Mouse (Mus musculus): ENCODE results near the gene Prpf38b. TPM values are rescaled to one million over a fixed set of nuclear protein-coding genes. Genes with fewer than 3 reads are reported as not detected.

Gene Prpf38b
- polyA plus RNA-seq, 1 experiment: 113 TPM

DNA sequence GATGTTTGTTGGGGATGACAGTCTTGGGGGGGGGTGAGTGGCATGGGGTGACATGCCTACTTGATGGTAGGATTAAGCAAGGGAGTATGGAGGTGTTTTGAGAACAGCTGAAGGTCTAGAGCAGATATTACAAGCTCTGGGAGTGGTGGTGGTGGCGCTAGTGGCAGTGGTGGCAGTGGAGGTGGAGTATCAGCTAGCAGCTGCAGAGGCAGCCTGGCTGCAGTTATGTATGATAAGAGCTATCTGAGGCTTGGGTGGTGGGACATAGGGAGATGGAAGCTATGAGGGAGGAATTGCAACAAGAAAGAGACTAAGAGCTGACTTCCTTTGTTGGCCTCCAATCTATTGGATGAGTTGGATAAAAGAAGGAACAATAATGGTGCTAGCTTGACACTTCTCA, 10.3 kb upstream of the Prpf38b start:
- Histone ChIP-seq H3K27me3 (ENCODE audit: control insufficient read depth, insufficient read depth, low read length, poor library complexity, severe bottlenecking) (no peaks in the 10 kb centered on the region), H3K9me3 (replicated peaks; ENCODE audit: control insufficient read depth, insufficient read depth, low read length, poor library complexity, severe bottlenecking) (no peaks in the 10 kb centered on the region), H3K36me3 (ENCODE audit: control insufficient read depth, insufficient read depth, low read length, poor library complexity, severe bottlenecking) (no peaks in the 10 kb centered on the region), H3K27ac (ENCODE audit: insufficient read depth, low read length) (no peak overlapping the region), H3K4me3 (ENCODE audit: low read depth, low read length) (no peak overlapping the region), H3K9ac (ENCODE audit: low read depth, poor library complexity, severe bottlenecking) (no peak overlapping the region), H3K4me1 (ENCODE audit: control insufficient read depth, insufficient read depth, low read length) (no peaks in the 10 kb centered on the region)
- TF ChIP-seq EP300 (IDR thresholded peaks at IDR 0.05; ENCODE audit: insufficient read depth, low read depth, low read length): no peak
- no peak for TF ChIP-seq POLR2A (IDR thresholded peaks at IDR 0.05; ENCODE audit: insufficient read depth, low read length)
- TF ChIP-seq CTCF (IDR thresholded peaks at IDR 0.05; ENCODE audit: low read depth, low read length): no peak

DNA sequence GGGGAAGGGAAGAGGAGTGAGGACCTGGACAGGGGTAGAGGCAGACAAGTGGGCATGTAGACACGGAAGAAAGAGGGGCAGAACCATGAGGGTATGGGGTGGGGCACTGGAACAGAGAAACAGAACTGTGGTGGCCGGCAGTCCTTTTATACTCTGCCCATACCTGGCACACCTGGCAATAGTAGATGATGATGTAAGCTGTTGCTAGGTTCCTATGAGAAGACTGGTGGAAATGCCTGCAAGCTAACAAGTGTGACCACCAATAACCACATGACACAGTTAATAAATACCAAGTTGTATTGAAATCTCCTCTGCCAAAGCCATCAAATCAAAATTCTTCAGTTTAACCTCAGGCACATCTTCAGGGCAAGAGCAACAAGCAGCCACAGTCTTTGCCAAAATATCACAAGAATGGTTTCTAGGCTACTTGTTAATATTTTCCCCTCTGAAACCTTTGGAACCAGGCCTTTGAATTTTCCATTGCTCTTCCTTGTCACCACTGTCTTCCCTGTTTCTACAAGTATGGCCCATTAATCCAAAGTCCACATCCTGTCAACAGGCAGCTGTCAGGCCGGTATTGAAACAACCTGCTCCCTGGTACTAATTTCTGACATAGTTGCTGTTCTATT, 9.0 kb upstream of the Prpf38b start:
- Histone ChIP-seq H3K9ac (ENCODE audit: low read depth, poor library complexity, severe bottlenecking) (no peak overlapping the region), H3K36me3 (ENCODE audit: control insufficient read depth, insufficient read depth, low read length, poor library complexity, severe bottlenecking) (no peaks in the 10 kb centered on the region), H3K4me1 (ENCODE audit: control insufficient read depth, insufficient read depth, low read length) (no peaks in the 10 kb centered on the region), H3K27me3 (ENCODE audit: control insufficient read depth, insufficient read depth, low read length, poor library complexity, severe bottlenecking) (no peaks in the 10 kb centered on the region), H3K27ac (ENCODE audit: insufficient read depth, low read length) (no peak overlapping the region), H3K9me3 (replicated peaks; ENCODE audit: control insufficient read depth, insufficient read depth, low read length, poor library complexity, severe bottlenecking) (no peaks in the 10 kb centered on the region), H3K4me3 (ENCODE audit: low read depth, low read length) (no peak overlapping the region)
- TF ChIP-seq EP300 (IDR thresholded peaks at IDR 0.05; ENCODE audit: insufficient read depth, low read depth, low read length): no peak
- no peak for TF ChIP-seq POLR2A (IDR thresholded peaks at IDR 0.05; ENCODE audit: insufficient read depth, low read length)
- TF ChIP-seq CTCF (IDR thresholded peaks at IDR 0.05; ENCODE audit: low read depth, low read length): no peak

DNA sequence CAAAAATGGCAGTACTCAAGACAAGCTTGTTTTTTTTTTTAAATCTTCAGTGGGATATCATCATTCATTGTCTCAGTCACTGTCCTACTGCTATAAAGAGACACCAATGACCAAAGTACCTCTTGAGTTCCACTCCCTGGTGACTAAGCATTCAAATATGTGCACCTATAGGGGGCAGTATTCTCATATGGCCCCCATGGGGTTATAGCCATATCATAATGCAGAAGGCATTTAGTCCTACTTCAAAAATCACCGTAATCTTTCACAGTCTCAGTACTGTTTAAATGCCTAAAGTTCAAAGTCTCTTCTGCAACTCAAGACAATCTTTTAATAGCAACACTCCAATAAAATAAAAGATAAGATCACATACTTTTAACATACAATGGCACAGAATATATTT, 7.3 kb upstream of the Prpf38b start:
- Histone ChIP-seq H3K4me1 (ENCODE audit: control insufficient read depth, insufficient read depth, low read length) (no peaks in the 10 kb centered on the region), H3K9me3 (replicated peaks; ENCODE audit: control insufficient read depth, insufficient read depth, low read length, poor library complexity, severe bottlenecking) (no peaks in the 10 kb centered on the region), H3K27ac (ENCODE audit: insufficient read depth, low read length) (no peak overlapping the region), H3K36me3 (ENCODE audit: control insufficient read depth, insufficient read depth, low read length, poor library complexity, severe bottlenecking) (no peaks in the 10 kb centered on the region), H3K9ac (ENCODE audit: low read depth, poor library complexity, severe bottlenecking) (no peak overlapping the region), H3K4me3 (ENCODE audit: low read depth, low read length) (no peak overlapping the region), H3K27me3 (ENCODE audit: control insufficient read depth, insufficient read depth, low read length, poor library complexity, severe bottlenecking) (no peaks in the 10 kb centered on the region)
- TF ChIP-seq EP300 (IDR thresholded peaks at IDR 0.05; ENCODE audit: insufficient read depth, low read depth, low read length) (no peak), POLR2A (IDR thresholded peaks at IDR 0.05; ENCODE audit: insufficient read depth, low read length) (no peak), CTCF (IDR thresholded peaks at IDR 0.05; ENCODE audit: low read depth, low read length) (no peak)

DNA sequence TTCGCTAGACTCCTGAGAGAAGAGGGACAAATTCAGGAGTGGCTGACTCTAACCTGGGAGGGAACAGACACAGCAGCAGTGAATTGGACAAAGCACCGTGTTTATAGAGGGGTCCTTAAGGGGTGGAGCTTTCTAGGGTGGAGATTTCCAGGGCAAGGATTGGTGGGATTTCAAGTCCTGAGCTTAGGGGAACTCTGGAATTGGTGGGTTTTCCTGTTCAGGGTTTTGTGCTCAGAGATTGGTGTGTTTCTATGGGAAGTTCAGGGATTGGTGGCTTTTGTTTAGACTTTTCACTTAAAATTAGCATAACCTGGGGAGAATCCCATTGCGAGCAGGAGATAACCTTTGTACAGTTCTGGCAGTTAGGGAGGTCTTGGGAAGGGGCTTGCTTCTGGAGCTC, 6.5 kb upstream of the Prpf38b start:
- H3K4me1 ChIP-seq (ENCODE audit: control insufficient read depth, insufficient read depth, low read length): no peaks in the 10 kb centered on the region
- no peak overlapping the region for H3K9ac ChIP-seq (ENCODE audit: low read depth, poor library complexity, severe bottlenecking)
- H3K27me3 ChIP-seq (ENCODE audit: control insufficient read depth, insufficient read depth, low read length, poor library complexity, severe bottlenecking): no peaks in the 10 kb centered on the region
- TF ChIP-seq POLR2A (IDR thresholded peaks at IDR 0.05; ENCODE audit: insufficient read depth, low read length): no peak
- no peak for TF ChIP-seq CTCF (IDR thresholded peaks at IDR 0.05; ENCODE audit: low read depth, low read length)
- no peak for TF ChIP-seq EP300 (IDR thresholded peaks at IDR 0.05; ENCODE audit: insufficient read depth, low read depth, low read length)
- H3K27ac ChIP-seq (ENCODE audit: insufficient read depth, low read length): no peak overlapping the region
- no peaks in the 10 kb centered on the region for H3K9me3 ChIP-seq (replicated peaks; ENCODE audit: control insufficient read depth, insufficient read depth, low read length, poor library complexity, severe bottlenecking)
- no peaks in the 10 kb centered on the region for H3K36me3 ChIP-seq (ENCODE audit: control insufficient read depth, insufficient read depth, low read length, poor library complexity, severe bottlenecking)
- no peak overlapping the region for H3K4me3 ChIP-seq (ENCODE audit: low read depth, low read length)

DNA sequence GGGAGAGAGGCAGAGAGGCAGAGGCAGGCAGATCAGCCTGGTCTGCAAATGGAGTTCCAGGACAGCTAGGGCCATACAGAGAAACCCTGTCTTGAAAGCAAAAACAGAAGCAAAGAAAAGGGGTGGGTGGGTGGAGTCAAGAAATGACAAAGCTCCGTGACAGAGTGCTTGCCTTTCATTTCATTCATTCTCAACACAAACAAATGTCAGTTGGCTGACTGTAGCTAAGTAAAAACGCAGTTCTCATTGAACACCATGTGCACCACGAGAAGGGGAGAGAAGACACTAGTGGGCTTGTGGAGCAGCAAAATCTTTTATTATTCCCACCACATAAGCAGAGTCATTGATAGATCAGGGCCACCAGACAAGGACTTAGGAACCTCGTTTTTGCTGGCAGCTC, 5.3 kb upstream of the Prpf38b start:
- H3K27ac ChIP-seq (ENCODE audit: insufficient read depth, low read length): no peak overlapping the region
- H3K9me3 ChIP-seq (replicated peaks; ENCODE audit: control insufficient read depth, insufficient read depth, low read length, poor library complexity, severe bottlenecking): no peaks in the 10 kb centered on the region

DNA sequence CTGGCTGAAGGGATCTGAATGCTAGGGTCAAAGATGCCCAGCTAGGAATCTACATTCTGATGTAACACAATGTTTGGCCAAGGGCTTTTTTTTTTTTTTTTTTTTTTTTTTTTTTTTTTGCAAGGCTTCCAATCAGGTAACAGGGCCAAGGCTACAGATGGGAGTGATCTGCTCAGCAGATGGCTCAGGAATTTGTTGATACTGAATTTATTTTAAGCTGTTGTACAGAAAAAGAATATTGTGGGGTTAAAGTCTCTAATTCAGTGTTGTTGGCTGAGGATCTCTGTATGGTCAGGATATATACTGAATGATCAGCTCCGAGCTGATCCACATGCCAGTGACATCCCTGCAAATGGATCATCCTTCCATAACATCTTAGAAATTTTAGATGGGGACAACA, 4.5 kb upstream of the Prpf38b start:
- Histone ChIP-seq H3K4me1 (ENCODE audit: control insufficient read depth, insufficient read depth, low read length) (no peaks in the 10 kb centered on the region), H3K9me3 (replicated peaks; ENCODE audit: control insufficient read depth, insufficient read depth, low read length, poor library complexity, severe bottlenecking) (no peaks in the 10 kb centered on the region), H3K36me3 (ENCODE audit: control insufficient read depth, insufficient read depth, low read length, poor library complexity, severe bottlenecking) (no peaks in the 10 kb centered on the region), H3K4me3 (ENCODE audit: low read depth, low read length) (no peak overlapping the region), H3K27me3 (ENCODE audit: control insufficient read depth, insufficient read depth, low read length, poor library complexity, severe bottlenecking) (no peaks in the 10 kb centered on the region), H3K9ac (ENCODE audit: low read depth, poor library complexity, severe bottlenecking) (no peak overlapping the region), H3K27ac (ENCODE audit: insufficient read depth, low read length) (no peak overlapping the region)
- TF ChIP-seq POLR2A (IDR thresholded peaks at IDR 0.05; ENCODE audit: insufficient read depth, low read length): no peak
- TF ChIP-seq EP300 (IDR thresholded peaks at IDR 0.05; ENCODE audit: insufficient read depth, low read depth, low read length): no peak
- no peak for TF ChIP-seq CTCF (IDR thresholded peaks at IDR 0.05; ENCODE audit: low read depth, low read length)

More for the DNA sequence above, 5.3 kb upstream of the Prpf38b start:
- Histone ChIP-seq H3K27me3 (ENCODE audit: control insufficient read depth, insufficient read depth, low read length, poor library complexity, severe bottlenecking) (no peaks in the 10 kb centered on the region), H3K9ac (ENCODE audit: low read depth, poor library complexity, severe bottlenecking) (no peak overlapping the region), H3K4me3 (ENCODE audit: low read depth, low read length) (no peak overlapping the region), H3K36me3 (ENCODE audit: control insufficient read depth, insufficient read depth, low read length, poor library complexity, severe bottlenecking) (no peaks in the 10 kb centered on the region), H3K4me1 (ENCODE audit: control insufficient read depth, insufficient read depth, low read length) (no peaks in the 10 kb centered on the region)
- TF ChIP-seq EP300 (IDR thresholded peaks at IDR 0.05; ENCODE audit: insufficient read depth, low read depth, low read length) (no peak), CTCF (IDR thresholded peaks at IDR 0.05; ENCODE audit: low read depth, low read length) (no peak), POLR2A (IDR thresholded peaks at IDR 0.05; ENCODE audit: insufficient read depth, low read length) (no peak)
